ENCODE assay signal across 9 mouse cellular contexts in genomic region chr3:83766726-83767070, GRCm38 (mm10). TPM values are rescaled to one million over a fixed set of nuclear protein-coding genes. Genes with fewer than 3 reads are reported as not detected.
A peak's percentile ranks its signal among the peaks of the same experiment; 100 is the strongest.
DNase-seq lines count a peak whose midpoint lies in the region; ATAC-seq lines count a peak whose summit lies in the region.
"Had no signal": no experiment of that assay in that cellular context is flagged by ENCODE, and none has a peak within 500 bp of the region (broad histone marks: within the 10 kb centered on the region; RNA-seq: fewer than 3 reads in every experiment).

No protein-coding gene starts in this region.

- DNase-seq in heart, postnatal 25 days (ENCODE audit: low spot score): no peak
- peak; percentile 14 for DNase-seq in ES-CJ7 (ENCODE audit: low read depth, low spot score)
- DNase-seq in hindbrain, embryonic 10.5 days (ENCODE audit: low spot score): peak; percentile 67
- DNase-seq in midbrain, embryonic 10.5 days (ENCODE audit: low spot score): no peak
- DNase-seq in urinary bladder, postnatal 10 days (ENCODE audit: low spot score): no peak
- DNase-seq in gastrocnemius, postnatal 14 days: no peak
- no peak for DNase-seq in left cerebral cortex, postnatal 10 days (ENCODE audit: extremely low spot score in 1 of 2, low spot score in 2 of 2)

- peak overlapping the region; percentile 87 for H3K4me2 ChIP-seq in heart, embryonic 12.5 days

- no peak for ATAC-seq in heart, embryonic 12.5 days (ENCODE audit: insufficient number of reproducible peaks, low FRiP score)

- H3K27me3 ChIP-seq in heart, embryonic 12.5 days (replicated peaks): peaks cover 57% of the 10 kb centered on the region
- peaks cover 35% of the 10 kb centered on the region for H3K27me3 ChIP-seq in hindbrain, embryonic 10.5 days (ENCODE audit: insufficient read depth, poor library complexity, severe bottlenecking)
- H3K27me3 ChIP-seq in midbrain, embryonic 10.5 days (ENCODE audit: low read depth, poor library complexity, severe bottlenecking): peaks cover 35% of the 10 kb centered on the region

- H3K27ac ChIP-seq in heart, embryonic 12.5 days (ENCODE audit: poor library complexity, severe bottlenecking): no peak overlapping the region
- H3K27ac ChIP-seq in hindbrain, embryonic 10.5 days: peak overlapping the region; percentile 94
- H3K27ac ChIP-seq in midbrain, embryonic 10.5 days (replicated peaks): peak overlapping the region; percentile 94

- H3K9ac ChIP-seq in heart, embryonic 12.5 days: peak overlapping the region; percentile 73

- no peaks in the 10 kb centered on the region for H3K36me3 ChIP-seq in heart, embryonic 12.5 days
- H3K36me3 ChIP-seq in hindbrain, embryonic 10.5 days: peaks cover 30% of the 10 kb centered on the region
- peaks cover 26% of the 10 kb centered on the region for H3K36me3 ChIP-seq in midbrain, embryonic 10.5 days

- WGBS in heart, embryonic 12.5 days: under 1% methylated on average over 25 of the region's 25 CpGs
- under 1% methylated on average over 25 of the region's 25 CpGs for WGBS in hindbrain, embryonic 10.5 days
- under 1% methylated on average over 25 of the region's 25 CpGs for WGBS in midbrain, embryonic 10.5 days

- intact Hi-C loops in heart, postnatal 25 days (cut with DNase I): no loop called here
- intact Hi-C loops in gastrocnemius, postnatal 14 days (cut with DNase I; ENCODE audit: low total_unique reads): loop anchor here (5.0 kb wide), 1 partner anchor 479 kb away; no protein-coding TSS in a partner anchor
- intact Hi-C loops in left cerebral cortex, postnatal 10 days (cut with DNase I): loop anchor here (10.0 kb wide), 1 partner anchor 642 kb away; the partner anchor contains the start of gene Dchs2

- H3K9me3 ChIP-seq in heart, embryonic 12.5 days (replicated peaks): no peaks in the 10 kb centered on the region
- no peaks in the 10 kb centered on the region for H3K9me3 ChIP-seq in hindbrain, embryonic 10.5 days
- no peaks in the 10 kb centered on the region for H3K9me3 ChIP-seq in midbrain, embryonic 10.5 days (replicated peaks)

- peaks cover 9% of the 10 kb centered on the region for H3K4me1 ChIP-seq in heart, embryonic 12.5 days (replicated peaks)
- peaks cover 76% of the 10 kb centered on the region for H3K4me1 ChIP-seq in hindbrain, embryonic 10.5 days (replicated peaks)
- peaks cover 69% of the 10 kb centered on the region for H3K4me1 ChIP-seq in midbrain, embryonic 10.5 days

- peak overlapping the region; percentile 61 for H3K4me3 ChIP-seq in heart, embryonic 12.5 days
- peak overlapping the region; percentile 79 for H3K4me3 ChIP-seq in hindbrain, embryonic 10.5 days
- H3K4me3 ChIP-seq in midbrain, embryonic 10.5 days: peak overlapping the region; percentile 81

RNA-seq across cellular contexts. Expression of gene Sfrp2, which starts 0.6 kb away (rescaled TPM):
- 141 and 179 TPM in 2 replicates for polyA plus RNA-seq in heart, embryonic 12.5 days (2016; fragmentation: Nextera tagmentation; extraction: Ambion mirVana)
- 1 to 10 TPM; 5.1 to 7.1 TPM for total RNA-seq in heart, postnatal 25 days (2021)
- 166 and 251 TPM in 2 replicates for polyA plus RNA-seq in hindbrain, embryonic 10.5 days (2016; fragmentation: Nextera tagmentation; extraction: Ambion mirVana)
- 129 and 187 TPM in 2 replicates for polyA plus RNA-seq in midbrain, embryonic 10.5 days (2016; fragmentation: Nextera tagmentation; extraction: Ambion mirVana)
- total RNA-seq in gastrocnemius, postnatal 14 days (2021): 10 to 100 TPM in 1 of 2 experiments, 1 to 10 TPM in 1; 8.8 to 14.3 TPM
- total RNA-seq in left cerebral cortex, postnatal 10 days (2021): 10 to 100 TPM in 1 of 2 experiments, 1 to 10 TPM in 1; 9.6 to 12.2 TPM
- total RNA-seq: hematopoietic stem cell, adult 5-6 weeks had no signal

Comparison
In these comparisons a context has a peak if more than half of its experiments do, and no peak if none do; other contexts are left out.
1. DNase-seq: peak in ES-CJ7 (single experiment) and hindbrain, embryonic 10.5 days (single experiment); none in heart, postnatal 25 days (single experiment), midbrain, embryonic 10.5 days (single experiment), urinary bladder, postnatal 10 days (single experiment), gastrocnemius, postnatal 14 days (single experiment) and left cerebral cortex, postnatal 10 days (0 of 2).
2. Peak in every context shown above with its lines, with median percentiles within 50 percentile points of each other: H3K4me3 ChIP-seq.